Mouse (Mus musculus): ENCODE results near the gene Drp2. TPM values are rescaled to one million over a fixed set of nuclear protein-coding genes. Genes with fewer than 3 reads are reported as not detected.

Gene Drp2
- total RNA-seq, 2 experiments from 2014 or later = 52.3 to 59.5 TPM

GRCm38 (mm10) chrX:134420097-134420496 lies 15.7 kb downstream of the Drp2 start:
- intact Hi-C loops (cut with DNase I) = no loop called here
- H3K4me3 ChIP-seq = no peak overlapping the region
- no peak for TF ChIP-seq CTCF (IDR thresholded peaks at IDR 0.05)
- H3K27ac ChIP-seq = no peak overlapping the region; the same call in 1 of the 2 replicates
- DNase-seq (ENCODE audit: extremely low spot score in 1 of 2, low spot score in 2 of 2) = no peak

GRCm38 (mm10) chrX:134424263-134424662 lies 19.9 kb downstream of the Drp2 start:
- H3K27ac ChIP-seq = no peak overlapping the region
- intact Hi-C loops (cut with DNase I) = no loop called here
- H3K4me3 ChIP-seq = no peak overlapping the region
- no peak for DNase-seq (ENCODE audit: extremely low spot score in 1 of 2, low spot score in 2 of 2)
- TF ChIP-seq CTCF (IDR thresholded peaks at IDR 0.05) = no peak

- intact Hi-C loops (cut with DNase I) = no loop called here
Observed at GRCm38 (mm10) chrX:134425798-134426197, 21.4 kb downstream of the Drp2 start.

GRCm38 (mm10) chrX:134426819-134427218 lies 22.5 kb downstream of the Drp2 start:
- no peak for DNase-seq (ENCODE audit: extremely low spot score in 1 of 2, low spot score in 2 of 2)
- Histone ChIP-seq H3K27ac (no peak overlapping the region), H3K4me3 (no peak overlapping the region)
- TF ChIP-seq CTCF (IDR thresholded peaks at IDR 0.05) = no peak
- intact Hi-C loops (cut with DNase I) = no loop called here

More at GRCm38 (mm10) chrX:134425798-134426197, 21.4 kb downstream of the Drp2 start:
- Histone ChIP-seq H3K4me3 (no peak overlapping the region), H3K27ac (no peak overlapping the region)
- no peak for DNase-seq (ENCODE audit: extremely low spot score in 1 of 2, low spot score in 2 of 2)
- TF ChIP-seq CTCF (IDR thresholded peaks at IDR 0.05) = no peak

GRCm38 (mm10) chrX:134427307-134427706 lies 23.0 kb downstream of the Drp2 start:
- intact Hi-C loops (cut with DNase I) = no loop called here
- H3K4me3 ChIP-seq = no peak overlapping the region

GRCm38 (mm10) chrX:134474988-134475710 lies 70.8 kb downstream of the Drp2 start:
- no peak for TF ChIP-seq CTCF (IDR thresholded peaks at IDR 0.05)
- intact Hi-C loops (cut with DNase I) = no loop called here
- Histone ChIP-seq H3K27ac (no peak overlapping the region), H3K4me3 (no peak overlapping the region)
- peak in 1 of 2 experiments; percentile 11 for DNase-seq (ENCODE audit: extremely low spot score in 1 of 2, low spot score in 2 of 2)

More at GRCm38 (mm10) chrX:134427307-134427706, 23.0 kb downstream of the Drp2 start:
- TF ChIP-seq CTCF (IDR thresholded peaks at IDR 0.05) = peak; percentile 32
- no peak overlapping the region for H3K27ac ChIP-seq
- DNase-seq (ENCODE audit: extremely low spot score in 1 of 2, low spot score in 2 of 2) = no peak

- Histone ChIP-seq H3K27ac (no peak within 1 kb of the TSS), H3K4me3 (no peak within 1 kb of the TSS)
- TF ChIP-seq CTCF (IDR thresholded peaks at IDR 0.05) = no peak
- DNase-seq (ENCODE audit: extremely low spot score in 1 of 2, low spot score in 2 of 2) = no peak
- intact Hi-C loops (cut with DNase I) = no loop called here
Observed at GRCm38 (mm10) chrX:134476290-134476689, 71.9 kb downstream of the Drp2 start, which contains the start of gene Taf7l. Taf7l (minus strand) TSS chrX:134476490.

- no peak overlapping the region for H3K27ac ChIP-seq
- intact Hi-C loops (cut with DNase I) = no loop called here
- TF ChIP-seq CTCF (IDR thresholded peaks at IDR 0.05) = no peak
- no peak for DNase-seq (ENCODE audit: extremely low spot score in 1 of 2, low spot score in 2 of 2)
- H3K4me3 ChIP-seq = no peak overlapping the region
Observed at GRCm38 (mm10) chrX:134481720-134482119, 77.4 kb downstream of the Drp2 start.

- intact Hi-C loops (cut with DNase I) = loop anchor here (10.0 kb wide), 1 partner anchor 64 kb away; no protein-coding TSS in a partner anchor
- no peak overlapping the region for H3K4me3 ChIP-seq
- no peak overlapping the region for H3K27ac ChIP-seq
- DNase-seq (ENCODE audit: extremely low spot score in 1 of 2, low spot score in 2 of 2) = no peak
- no peak for TF ChIP-seq CTCF (IDR thresholded peaks at IDR 0.05)
Observed at GRCm38 (mm10) chrX:134500651-134501050, 96.3 kb downstream of the Drp2 start.

Other genes starting within 250 kb of the Drp2 start
- gene Xkrx, start 242.5 kb upstream of the Drp2 start, total RNA-seq (2021) = 1 to 10 TPM; 1.5 to 1.6 TPM
- not detected for gene Arl13a, start 217.1 kb upstream of the Drp2 start, total RNA-seq (2021)
- not detected for gene Nox1, start 182.6 kb upstream of the Drp2 start, total RNA-seq (2021)
- 10 to 100 TPM in 1 of 2 experiments, 1 to 10 TPM in 1; 7.4 to 10.9 TPM for gene Trmt2b, start 127.6 kb upstream of the Drp2 start, total RNA-seq (2021)
- 10 to 100 TPM; 58.2 to 65.8 TPM for gene Tmem35a, start 109.3 kb upstream of the Drp2 start, total RNA-seq (2021)
- 1 to 10 TPM in 1 of 2 experiments, under 1 TPM in 1; 0.26 to 1.0 TPM for gene Cenpi, start 96.5 kb upstream of the Drp2 start, total RNA-seq (2021)
- under 1 TPM in 1 of 2 experiments, not detected in 1; 0.18 TPM for gene Taf7l, start 71.9 kb downstream of the Drp2 start, total RNA-seq (2021)
- gene Timm8a1, start 137.3 kb downstream of the Drp2 start, total RNA-seq (2021) = 10 to 100 TPM; 14.7 to 16.7 TPM
- gene Btk, start 179.0 kb downstream of the Drp2 start, total RNA-seq (2021) = under 1 TPM; 0.44 to 0.91 TPM
- 100 to 1,000 TPM; 104 to 106 TPM for gene Rpl36a, start 181.1 kb downstream of the Drp2 start, total RNA-seq (2021)
- 10 to 100 TPM; 11.0 to 12.2 TPM for gene Gla, start 196.6 kb downstream of the Drp2 start, total RNA-seq (2021)
- 100 to 1,000 TPM; 149 to 161 TPM for gene Hnrnph2, start 196.6 kb downstream of the Drp2 start, total RNA-seq (2021)